Mouse (Mus musculus) heart, postnatal 0 days (tissue): ENCODE results near the gene D230025D16Rik.

Experiments
- CTCF ChIP-seq: IDR thresholded peaks from 2 replicates; pipeline ENCODE4 v1.5.1; 2016; ENCODE audit warnings: antibody characterized with exemption, control low read depth, low read depth
- EP300 ChIP-seq: IDR thresholded peaks from 2 replicates; pipeline ENCODE4 v1.6.1; 2016; ENCODE audit warnings: antibody characterized with exemption, low read depth

GRCm38 (mm10) chr8:105290554-105291314 is 65.8 kb downstream of the D230025D16Rik start:
- TF ChIP-seq CTCF (peak; percentile 95), EP300 (no peak)
